In the genomic region with DNA sequence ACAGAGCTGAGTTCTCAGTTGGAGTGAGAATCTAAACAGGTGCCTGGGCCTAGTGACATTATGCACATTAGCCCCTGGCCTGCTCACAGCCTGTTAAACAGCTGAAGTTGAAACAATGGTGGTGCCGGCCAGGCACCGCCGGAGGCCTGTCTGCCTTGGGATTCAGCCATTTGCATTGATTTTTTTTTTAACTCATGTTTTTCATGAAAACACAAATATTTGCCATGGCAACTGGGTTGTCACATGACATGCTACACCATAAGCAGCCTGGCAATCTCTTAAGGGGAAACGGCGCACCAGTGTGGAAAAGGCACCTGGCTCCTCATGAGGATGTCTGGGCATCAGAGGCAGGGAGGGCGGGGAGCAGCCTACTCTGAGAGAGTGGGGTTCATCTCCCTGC, we compare ENCODE assay signal across 10 mouse cellular contexts.
A peak's percentile ranks its signal among the peaks of the same experiment; 100 is the strongest.
DNase-seq lines count a peak whose midpoint lies in the region; ATAC-seq and TF ChIP-seq lines count a peak whose summit lies in the region.
"Had no signal": no experiment of that assay in that cellular context is flagged by ENCODE, and none has a peak within 500 bp of the region (broad histone marks: within the 10 kb centered on the region; RNA-seq: fewer than 3 reads in every experiment).

No protein-coding gene starts in this region.

- H3K27ac ChIP-seq in liver, postnatal 0 days (ENCODE audit: low read depth) = peak overlapping the region; percentile 59
- peak overlapping the region; percentile 55 for H3K27ac ChIP-seq in forebrain, embryonic 13.5 days
- H3K27ac ChIP-seq in limb, embryonic 10.5 days = peak overlapping the region; percentile 26; the same call in 1 of the 2 replicates
- H3K27ac ChIP-seq: liver, embryonic 12.5 days had no signal

- no peak overlapping the region for H3K4me3 ChIP-seq in liver, postnatal 0 days (ENCODE audit: low read depth, low read length)
- H3K4me3 ChIP-seq in forebrain, embryonic 13.5 days = no peak overlapping the region
- no peak overlapping the region for H3K4me3 ChIP-seq in limb, embryonic 10.5 days
- H3K4me3 ChIP-seq: kidney, embryonic 15.5 days; liver, embryonic 12.5 days had no signal

- H3K27me3 ChIP-seq in liver, postnatal 0 days (ENCODE audit: insufficient read depth, low read length) = no peaks in the 10 kb centered on the region
- peaks cover 53% of the 10 kb centered on the region for H3K27me3 ChIP-seq in forebrain, embryonic 13.5 days
- H3K27me3 ChIP-seq in limb, embryonic 10.5 days (ENCODE audit: low read depth, poor library complexity, severe bottlenecking) = peaks cover 3% of the 10 kb centered on the region; the same call in 1 of the 2 replicates
- H3K27me3 ChIP-seq: kidney, embryonic 15.5 days; liver, embryonic 12.5 days had no signal

- peak; percentile 42 for ATAC-seq in liver, postnatal 0 days
- ATAC-seq in forebrain, embryonic 13.5 days = peak; percentile 83
- no peak for ATAC-seq in frontal cortex, adult (ENCODE audit: low TSS enrichment)
- ATAC-seq: liver, embryonic 12.5 days had no signal

- H3K9me3 ChIP-seq in liver, postnatal 0 days (ENCODE audit: low read length) = no peaks in the 10 kb centered on the region
- no peaks in the 10 kb centered on the region for H3K9me3 ChIP-seq in forebrain, embryonic 13.5 days (replicated peaks)
- no peaks in the 10 kb centered on the region for H3K9me3 ChIP-seq in limb, embryonic 10.5 days (replicated peaks)
- H3K9me3 ChIP-seq: kidney, embryonic 15.5 days; liver, embryonic 12.5 days had no signal

- H3K36me3 ChIP-seq in liver, postnatal 0 days (replicated peaks; ENCODE audit: insufficient read depth, low read length) = no peaks in the 10 kb centered on the region
- H3K36me3 ChIP-seq in forebrain, embryonic 13.5 days (ENCODE audit: poor library complexity, severe bottlenecking) = no peaks in the 10 kb centered on the region
- H3K36me3 ChIP-seq in limb, embryonic 10.5 days = no peaks in the 10 kb centered on the region
- H3K36me3 ChIP-seq: kidney, embryonic 15.5 days; liver, embryonic 12.5 days had no signal

- no peak overlapping the region for H3K4me2 ChIP-seq in liver, postnatal 0 days (ENCODE audit: low read depth, low read length)
- peak overlapping the region; percentile 19 for H3K4me2 ChIP-seq in forebrain, embryonic 13.5 days
- H3K4me2 ChIP-seq: kidney, embryonic 15.5 days; liver, embryonic 12.5 days had no signal

- WGBS in liver, postnatal 0 days (ENCODE audit: insufficient replicate concordance) = 74% methylated on average over 6 of the region's 6 CpGs
- WGBS in forebrain, embryonic 13.5 days = 9% methylated on average over 6 of the region's 6 CpGs
- 56% methylated on average over 6 of the region's 6 CpGs for WGBS in limb, embryonic 10.5 days

- TF ChIP-seq EP300 in liver, postnatal 0 days (IDR thresholded peaks at IDR 0.05; ENCODE audit: low read depth) = no peak

- DNase-seq in liver, postnatal 0 days = peak; percentile 33
- no peak for DNase-seq in liver
- DNase-seq in limb, embryonic 10.5 days (ENCODE audit: low spot score) = no peak
- peak; percentile 28 for DNase-seq in right cerebral cortex, postnatal 4 days
- no peak for DNase-seq in adrenal gland, postnatal 36 days
- DNase-seq in urinary bladder, postnatal 36 days (ENCODE audit: low spot score in 2 of 2) = no peak

- TF ChIP-seq CTCF in liver, postnatal 0 days (IDR thresholded peaks at IDR 0.05; ENCODE audit: low read depth) = no peak

- peaks cover 7% of the 10 kb centered on the region; the same call in 1 of the 2 replicates for H3K4me1 ChIP-seq in liver, postnatal 0 days (ENCODE audit: insufficient read depth)
- H3K4me1 ChIP-seq in forebrain, embryonic 13.5 days = peaks cover 31% of the 10 kb centered on the region
- peaks cover 25% of the 10 kb centered on the region for H3K4me1 ChIP-seq in limb, embryonic 10.5 days
- H3K4me1 ChIP-seq: liver, embryonic 12.5 days had no signal

- H3K9ac ChIP-seq in liver, postnatal 0 days (replicated peaks) = no peak overlapping the region
- no peak overlapping the region for H3K9ac ChIP-seq in forebrain, embryonic 13.5 days
- H3K9ac ChIP-seq: kidney, embryonic 15.5 days; liver, embryonic 12.5 days had no signal

Comparison
In these comparisons a context has a peak if more than half of its experiments do, and no peak if none do; other contexts are left out.
1. DNase-seq: peak in liver, postnatal 0 days (single experiment) and right cerebral cortex, postnatal 4 days (single experiment); none in liver (single experiment), limb, embryonic 10.5 days (single experiment), adrenal gland, postnatal 36 days (0 of 2) and urinary bladder, postnatal 36 days (0 of 2).
2. Peak in every context shown above with its lines, with median percentiles within 50 percentile points of each other: H3K27ac ChIP-seq.